Mouse (Mus musculus) forebrain, embryonic 12.5 days (tissue): ENCODE measurements around the gene Miip. TPM values are rescaled to one million over a fixed set of nuclear protein-coding genes. Genes with fewer than 3 reads are reported as not detected.

Source experiments
- ATAC-seq: fragments of 200-750 bp; cut with Nextera tagmentation; 2 replicates; pipeline ENCODE4 v1.8.0; 2017; ENCODE audit warnings: moderate TSS enrichment; ENCODE audit not compliant: low FRiP score
- H3K27ac ChIP-seq: fragments of 300-500 bp; sonication (generic); 2 replicates; pipeline ENCODE4 v1.5.1; 2016; ENCODE audit warnings: mild to moderate bottlenecking
- H3K27me3 ChIP-seq: fragments of 300-500 bp; sonication (generic); 2 replicates; pipeline ENCODE4 v1.6.1; 2016; ENCODE audit warnings: mild to moderate bottlenecking
- H3K36me3 ChIP-seq: fragments of 300-500 bp; sonication (generic); replicated peaks from 2 replicates; pipeline ENCODE4 v1.6.1; 2016; ENCODE audit warnings: mild to moderate bottlenecking
- H3K4me1 ChIP-seq: fragments of 300-500 bp; sonication (generic); 2 replicates; pipeline ENCODE4 v1.6.1; 2016
- H3K4me2 ChIP-seq: fragments of 300-500 bp; sonication (generic); 2 replicates; pipeline ENCODE4 v1.6.1; 2016; ENCODE audit warnings: mild to moderate bottlenecking, moderate library complexity
- H3K4me3 ChIP-seq: fragments of 300-500 bp; sonication (generic); replicated peaks from 2 replicates; pipeline ENCODE4 v1.5.1; 2016; ENCODE audit warnings: mild to moderate bottlenecking
- H3K9ac ChIP-seq: fragments of 300-500 bp; sonication (generic); 2 replicates; pipeline ENCODE4 v1.6.1; 2016; ENCODE audit warnings: mild to moderate bottlenecking
- H3K9me3 ChIP-seq: fragments of 300-500 bp; sonication (generic); 2 replicates; pipeline ENCODE4 v1.6.1; 2016
- WGBS: fragments of 180-500 bp; shearing (Covaris S2); methylation state at CpG from one replicate; pipeline ENCODE4 v1.1.7; 2016; 5-methylcytosine and 5-hydroxymethylcytosine counted together
- polyA plus RNA-seq: library from polyadenylated mRNA; unstranded; fragments of >200 nt; fragmentation: Nextera tagmentation; extraction: Ambion mirVana; gene quantifications from 2 replicates; pipeline ENCODE4 v1.2.1, GENCODE M21; 2016

The Miip gene
- polyA plus RNA-seq, 1 experiment from 2014 or later: 53.8 TPM

DNA sequence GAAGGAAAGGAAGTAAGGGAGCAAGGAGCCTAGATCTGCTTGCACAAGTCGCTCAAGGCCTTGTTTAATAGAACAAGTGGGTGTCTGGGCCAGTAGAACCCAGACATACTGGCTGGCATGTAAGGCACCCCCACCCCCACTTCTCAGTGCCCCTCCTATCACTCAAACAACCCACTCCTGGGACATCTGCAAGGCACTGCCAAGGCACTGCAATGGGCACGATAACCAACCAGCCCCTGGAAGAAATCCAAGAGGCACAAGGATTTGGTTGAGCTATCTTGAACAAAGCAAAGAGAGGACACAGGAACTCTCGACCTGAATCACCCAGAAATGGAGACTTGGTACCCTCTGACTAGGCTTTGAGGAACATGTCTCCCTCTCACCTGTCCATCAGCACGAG lies 19.6 kb upstream of the Miip start:
- no peaks in the 10 kb centered on the region for H3K27me3 ChIP-seq
- no peaks in the 10 kb centered on the region for H3K4me1 ChIP-seq
- H3K4me2 ChIP-seq: no peak overlapping the region
- H3K9me3 ChIP-seq: no peaks in the 10 kb centered on the region
- no peak overlapping the region for H3K27ac ChIP-seq
- 88% methylated on average over 4 of the region's 4 CpGs for WGBS
- H3K9ac ChIP-seq: no peak overlapping the region
- ATAC-seq: no peak
- H3K4me3 ChIP-seq: no peak overlapping the region
- H3K36me3 ChIP-seq: peaks cover 90% of the 10 kb centered on the region

DNA sequence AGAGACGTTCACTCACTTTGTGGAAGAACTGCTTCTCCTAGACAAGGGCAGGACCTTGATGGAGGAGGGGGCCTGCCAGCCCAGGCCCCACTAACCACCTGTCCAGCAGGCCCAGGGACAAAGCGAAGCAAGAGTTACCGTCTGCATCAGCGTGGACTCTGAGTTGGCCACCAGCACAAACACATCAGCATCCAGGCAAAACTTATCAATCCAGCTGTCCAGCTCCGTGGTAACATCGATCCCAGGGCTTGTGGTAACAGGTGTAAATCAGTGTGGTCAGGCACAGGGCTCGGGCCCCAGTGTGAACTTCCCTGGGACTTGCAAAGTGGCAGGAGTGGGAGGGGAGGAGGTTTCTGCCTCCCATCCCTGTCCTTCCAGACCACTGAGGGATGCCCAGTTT lies 18.7 kb upstream of the Miip start:
- H3K9ac ChIP-seq: no peak overlapping the region
- H3K4me3 ChIP-seq: no peak overlapping the region
- no peaks in the 10 kb centered on the region for H3K4me1 ChIP-seq
- H3K9me3 ChIP-seq: no peaks in the 10 kb centered on the region
- H3K27me3 ChIP-seq: no peaks in the 10 kb centered on the region
- no peak overlapping the region for H3K4me2 ChIP-seq
- H3K36me3 ChIP-seq: peaks cover 91% of the 10 kb centered on the region
- H3K27ac ChIP-seq: no peak overlapping the region
- WGBS: 96% methylated on average over 7 of the region's 7 CpGs
- no peak for ATAC-seq

GRCm38 (mm10) chr4:147886158-147886557 lies 17.5 kb upstream of the Miip start:
- peaks cover 91% of the 10 kb centered on the region for H3K36me3 ChIP-seq
- no peaks in the 10 kb centered on the region for H3K9me3 ChIP-seq
- no peak overlapping the region for H3K27ac ChIP-seq
- no peak for ATAC-seq
- no peak overlapping the region for H3K4me3 ChIP-seq
- H3K4me1 ChIP-seq: no peaks in the 10 kb centered on the region
- WGBS: 96% methylated on average over 12 of the region's 12 CpGs
- no peak overlapping the region for H3K9ac ChIP-seq
- H3K4me2 ChIP-seq: no peak overlapping the region
- H3K27me3 ChIP-seq: no peaks in the 10 kb centered on the region

DNA sequence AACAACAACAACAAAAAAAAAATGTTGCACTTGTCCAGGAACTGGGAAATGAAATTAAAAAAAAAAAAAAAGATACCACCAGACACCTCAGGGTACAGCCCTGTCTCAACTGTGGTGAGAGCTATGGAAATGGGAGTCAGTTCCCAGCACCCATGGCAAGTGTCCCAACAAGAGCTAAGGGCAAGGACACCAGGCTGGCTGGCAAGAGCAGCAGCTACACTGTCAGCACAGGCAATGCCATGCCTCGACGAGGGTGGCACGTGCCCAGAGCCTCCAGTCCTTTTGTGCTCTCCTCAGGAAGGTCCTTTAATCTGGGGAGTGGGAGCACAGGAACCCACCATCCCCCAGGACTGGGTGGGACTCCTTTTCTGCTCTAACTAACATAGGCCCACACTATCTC lies 15.5 kb upstream of the Miip start:
- no peak overlapping the region for H3K27ac ChIP-seq
- no peaks in the 10 kb centered on the region for H3K4me1 ChIP-seq
- WGBS: 93% methylated on average over 3 of the region's 3 CpGs
- no peak overlapping the region for H3K4me3 ChIP-seq
- H3K27me3 ChIP-seq: no peaks in the 10 kb centered on the region
- no peak overlapping the region for H3K4me2 ChIP-seq
- H3K9ac ChIP-seq: no peak overlapping the region
- H3K36me3 ChIP-seq: peaks cover 93% of the 10 kb centered on the region
- no peaks in the 10 kb centered on the region for H3K9me3 ChIP-seq
- ATAC-seq: no peak

GRCm38 (mm10) chr4:147883041-147883440 lies 14.4 kb upstream of the Miip start:
- Histone ChIP-seq H3K4me1 (no peaks in the 10 kb centered on the region), H3K27ac (no peak overlapping the region), H3K4me3 (no peak overlapping the region), H3K36me3 (peaks cover 93% of the 10 kb centered on the region), H3K9me3 (no peaks in the 10 kb centered on the region), H3K4me2 (no peak overlapping the region), H3K27me3 (no peaks in the 10 kb centered on the region), H3K9ac (no peak overlapping the region)
- WGBS: 87% methylated on average over 6 of the region's 6 CpGs
- no peak for ATAC-seq

GRCm38 (mm10) chr4:147881792-147882191 lies 13.2 kb upstream of the Miip start:
- ATAC-seq: no peak
- Histone ChIP-seq H3K27ac (no peak overlapping the region), H3K9me3 (no peaks in the 10 kb centered on the region), H3K4me1 (no peaks in the 10 kb centered on the region), H3K4me2 (no peak overlapping the region), H3K27me3 (no peaks in the 10 kb centered on the region), H3K9ac (no peak overlapping the region), H3K4me3 (no peak overlapping the region), H3K36me3 (peaks cover 91% of the 10 kb centered on the region)
- WGBS: 94% methylated on average over 7 of the region's 7 CpGs

- H3K27ac ChIP-seq: no peak overlapping the region
- no peak overlapping the region for H3K9ac ChIP-seq
- no peak overlapping the region for H3K4me3 ChIP-seq
- H3K4me1 ChIP-seq: no peaks in the 10 kb centered on the region
- no peak for ATAC-seq
- peaks cover 92% of the 10 kb centered on the region for H3K36me3 ChIP-seq
- no peak overlapping the region for H3K4me2 ChIP-seq
- no peaks in the 10 kb centered on the region for H3K9me3 ChIP-seq
- 69% methylated on average over 5 of the region's 5 CpGs for WGBS
- no peaks in the 10 kb centered on the region for H3K27me3 ChIP-seq
These were observed 11.2 kb upstream of the Miip start for GRCm38 (mm10) chr4:147879865-147880264.

DNA sequence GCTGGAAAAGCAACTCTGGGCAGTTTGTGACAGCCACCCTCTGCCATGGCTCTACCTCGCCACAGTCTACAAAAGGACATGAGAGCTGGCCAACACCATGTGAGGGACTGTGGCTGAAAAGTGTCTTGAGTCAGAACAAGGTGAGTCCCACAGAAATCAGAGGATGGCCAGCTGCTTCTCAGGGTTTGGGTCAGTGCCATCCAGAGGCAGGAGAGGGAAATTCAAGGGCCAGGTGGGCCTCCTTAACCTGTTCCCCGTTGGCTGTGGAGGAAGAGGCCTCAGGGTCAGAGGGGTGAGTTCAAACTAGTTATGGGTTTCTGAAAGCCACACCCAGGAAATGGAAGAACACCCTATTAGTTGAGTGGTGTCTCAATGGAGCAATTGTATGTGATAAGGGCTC lies 10.8 kb upstream of the Miip start:
- peaks cover 93% of the 10 kb centered on the region for H3K36me3 ChIP-seq
- ATAC-seq: no peak

GRCm38 (mm10) chr4:147878537-147878936 lies 9.9 kb upstream of the Miip start:
- 94% methylated on average over 9 of the region's 9 CpGs for WGBS
- Histone ChIP-seq H3K4me2 (no peak overlapping the region), H3K27ac (no peak overlapping the region), H3K4me3 (no peak overlapping the region), H3K4me1 (no peaks in the 10 kb centered on the region), H3K27me3 (no peaks in the 10 kb centered on the region), H3K9ac (no peak overlapping the region), H3K36me3 (peaks cover 94% of the 10 kb centered on the region), H3K9me3 (no peaks in the 10 kb centered on the region)
- no peak for ATAC-seq

More for the DNA sequence above, 10.8 kb upstream of the Miip start:
- H3K4me2 ChIP-seq: no peak overlapping the region
- no peak overlapping the region for H3K4me3 ChIP-seq
- no peak overlapping the region for H3K27ac ChIP-seq
- no peaks in the 10 kb centered on the region for H3K4me1 ChIP-seq
- no peaks in the 10 kb centered on the region for H3K9me3 ChIP-seq
- H3K27me3 ChIP-seq: no peaks in the 10 kb centered on the region
- no peak overlapping the region for H3K9ac ChIP-seq
- WGBS: 74% methylated on average over 2 of the region's 2 CpGs

DNA sequence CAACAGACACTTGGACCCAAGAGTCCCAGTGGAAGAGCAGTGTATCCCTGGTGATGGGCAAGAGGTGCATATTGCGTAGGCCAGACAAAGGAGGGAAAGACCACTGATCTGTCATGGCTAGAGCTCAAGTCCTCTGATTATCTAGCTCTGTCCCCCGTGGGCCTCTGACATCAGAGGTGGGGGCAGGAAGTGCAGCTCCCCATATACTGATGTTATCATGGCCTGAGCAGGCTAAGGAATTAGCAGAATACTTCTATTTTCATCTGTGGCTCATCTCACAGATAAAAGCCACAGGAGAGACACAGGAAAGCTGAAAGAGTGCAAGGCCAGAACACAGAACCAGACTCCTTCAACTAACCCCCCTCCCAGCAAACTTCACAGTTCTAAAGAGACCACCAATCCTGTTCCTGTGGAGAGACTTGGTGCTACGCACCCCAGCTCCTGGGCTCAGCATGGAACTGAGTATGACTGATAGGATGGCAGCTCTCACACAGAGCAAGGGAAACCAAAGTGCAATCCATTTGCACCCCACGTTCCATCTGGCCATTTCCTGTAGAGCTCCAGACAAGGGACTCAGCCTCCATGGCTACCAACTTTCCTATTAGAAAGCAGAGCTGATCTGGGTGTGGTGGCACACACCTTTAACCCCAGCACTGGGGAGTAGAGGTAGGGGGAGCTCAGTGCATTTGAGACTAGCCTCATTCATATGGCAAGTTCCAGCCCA lies 7.4 kb upstream of the Miip start:
- Histone ChIP-seq H3K4me2 (no peak overlapping the region), H3K27ac (no peak overlapping the region), H3K27me3 (no peaks in the 10 kb centered on the region), H3K9ac (no peak overlapping the region), H3K9me3 (no peaks in the 10 kb centered on the region), H3K36me3 (peaks cover 89% of the 10 kb centered on the region), H3K4me1 (no peaks in the 10 kb centered on the region), H3K4me3 (no peak overlapping the region)
- no peak for ATAC-seq
- 91% methylated on average over 4 of the region's 4 CpGs for WGBS

DNA sequence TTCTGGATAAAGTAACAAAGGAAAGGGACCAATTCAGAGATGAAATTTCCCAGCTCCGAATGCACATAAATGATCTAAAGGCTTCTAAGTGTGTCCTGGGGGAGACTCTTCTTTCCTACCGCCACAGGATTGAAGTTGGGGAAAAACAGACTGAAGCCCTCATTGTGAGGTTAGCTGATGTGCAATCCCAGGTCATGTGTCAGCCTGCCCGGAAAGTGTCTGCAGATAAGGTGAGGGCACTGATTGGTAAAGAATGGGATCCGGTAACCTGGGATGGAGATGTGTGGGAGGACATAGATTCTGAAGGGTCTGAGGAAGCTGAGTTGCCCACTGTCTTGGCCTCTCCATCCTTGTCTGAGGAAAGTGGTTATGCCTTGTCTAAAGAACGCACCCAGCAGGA lies 622 bp upstream of the Miip start:
- no peaks in the 10 kb centered on the region for H3K9me3 ChIP-seq
- H3K36me3 ChIP-seq: peaks cover 45% of the 10 kb centered on the region
- H3K9ac ChIP-seq: peak overlapping the region; percentile 71
- peak overlapping the region; percentile 88 for H3K4me2 ChIP-seq
- WGBS: 14% methylated on average over 5 of the region's 5 CpGs
- no peaks in the 10 kb centered on the region for H3K27me3 ChIP-seq
- no peak for ATAC-seq
- peak overlapping the region; percentile 84 for H3K4me3 ChIP-seq
- H3K4me1 ChIP-seq: peaks cover 29% of the 10 kb centered on the region
- no peak overlapping the region for H3K27ac ChIP-seq

- H3K4me3 ChIP-seq: peak overlapping the region; percentile 84
- H3K27ac ChIP-seq: peak overlapping the region; percentile 80
- no peaks in the 10 kb centered on the region for H3K27me3 ChIP-seq
- peak overlapping the region; percentile 83 for H3K9ac ChIP-seq
- H3K4me1 ChIP-seq: peaks cover 29% of the 10 kb centered on the region
- H3K4me2 ChIP-seq: peak overlapping the region; percentile 69
- peak; percentile 1; the same call in 1 of the 2 replicates for ATAC-seq
- WGBS: 7% methylated on average over 22 of the region's 22 CpGs
- H3K9me3 ChIP-seq: no peaks in the 10 kb centered on the region
- peaks cover 42% of the 10 kb centered on the region for H3K36me3 ChIP-seq
These were observed 810 bp downstream of the Miip start for GRCm38 (mm10) chr4:147867563-147868449.
